19 mouse cellular contexts compared by ENCODE assay signal in genomic region chr5:107029801-107030200, GRCm38 (mm10).
DNase-seq lines count a peak whose midpoint lies in the region; ATAC-seq and TF ChIP-seq lines count a peak whose summit lies in the region.
"Had no signal": no experiment of that assay in that cellular context is flagged by ENCODE, and none has a peak within 500 bp of the region (broad histone marks: within the 10 kb centered on the region; RNA-seq: fewer than 3 reads in every experiment).

No protein-coding gene starts in this region.

- H3K9me3 ChIP-seq in heart, embryonic 13.5 days = no peaks in the 10 kb centered on the region
- H3K9me3 ChIP-seq in lung, embryonic 16.5 days (ENCODE audit: control insufficient read depth, low read length) = no peaks in the 10 kb centered on the region
- no peaks in the 10 kb centered on the region for H3K9me3 ChIP-seq in lung, postnatal 0 days (ENCODE audit: low read length)
- H3K9me3 ChIP-seq in embryonic facial prominence, embryonic 10.5 days = no peaks in the 10 kb centered on the region
- no peaks in the 10 kb centered on the region for H3K9me3 ChIP-seq in stomach, embryonic 16.5 days (replicated peaks; ENCODE audit: control insufficient read depth, low read length)
- H3K9me3 ChIP-seq: embryonic facial prominence, embryonic 13.5 days; limb, embryonic 12.5 days; midbrain, embryonic 10.5 days had no signal

- H3K4me1 ChIP-seq in heart, embryonic 13.5 days = peaks cover 32% of the 10 kb centered on the region
- peaks cover 19% of the 10 kb centered on the region for H3K4me1 ChIP-seq in lung, embryonic 16.5 days (replicated peaks; ENCODE audit: control insufficient read depth, insufficient read depth, low read length)
- no peaks in the 10 kb centered on the region for H3K4me1 ChIP-seq in lung, postnatal 0 days (ENCODE audit: insufficient read depth, low read depth, low read length)
- H3K4me1 ChIP-seq in embryonic facial prominence, embryonic 10.5 days = peaks cover 32% of the 10 kb centered on the region
- peaks cover 32% of the 10 kb centered on the region for H3K4me1 ChIP-seq in stomach, embryonic 16.5 days (ENCODE audit: control insufficient read depth, insufficient read depth, low read length)

- no peak for TF ChIP-seq CTCF in lung, postnatal 0 days (IDR thresholded peaks at IDR 0.05)

- no peak for ATAC-seq in heart, embryonic 13.5 days (ENCODE audit: extremely low read depth, insufficient number of reproducible peaks, low FRiP score, low TSS enrichment)
- ATAC-seq in lung, embryonic 16.5 days (ENCODE audit: low read depth) = no peak
- no peak for ATAC-seq in lung, postnatal 0 days
- ATAC-seq in stomach, embryonic 16.5 days (ENCODE audit: insufficient read depth, low FRiP score) = no peak
- ATAC-seq: forebrain, embryonic 16.5 days had no signal

- H3K4me2 ChIP-seq in heart, embryonic 13.5 days = no peak overlapping the region
- H3K4me2 ChIP-seq in lung, embryonic 16.5 days (ENCODE audit: low read depth, low read length) = no peak overlapping the region
- H3K4me2 ChIP-seq in lung, postnatal 0 days (replicated peaks; ENCODE audit: low read depth, low read length) = no peak overlapping the region
- no peak overlapping the region for H3K4me2 ChIP-seq in stomach, embryonic 16.5 days (ENCODE audit: low read depth, low read length)
- H3K4me2 ChIP-seq: embryonic facial prominence, embryonic 13.5 days; limb, embryonic 12.5 days had no signal

- DNase-seq in heart, adult 18-20 months = no peak
- DNase-seq in lung, postnatal 0 days (ENCODE audit: low spot score) = no peak
- no peak for DNase-seq in embryonic facial prominence, embryonic 10.5 days (ENCODE audit: low spot score)
- no peak for DNase-seq in right cerebral cortex, postnatal 14 days
- DNase-seq: adrenal gland, postnatal 14 days; cerebellum, adult 9-11 months; gastrocnemius, postnatal 36 days; kidney, postnatal 36 days; layer of hippocampus, adult 9-11 months; lung, adult 18-20 months; right cerebral cortex, adult 18-20 months had no signal

- 55% methylated on average over 4 of the region's 4 CpGs for WGBS in heart, embryonic 13.5 days
- 46% methylated on average over 4 of the region's 4 CpGs for WGBS in lung, embryonic 16.5 days
- WGBS in lung, postnatal 0 days = 56% methylated on average over 4 of the region's 4 CpGs
- WGBS in embryonic facial prominence, embryonic 10.5 days = 80% methylated on average over 4 of the region's 4 CpGs
- WGBS in stomach, embryonic 16.5 days = 48% methylated on average over 4 of the region's 4 CpGs

- no peak overlapping the region for H3K9ac ChIP-seq in heart, embryonic 13.5 days
- no peak overlapping the region; the same call in 1 of the 2 replicates for H3K9ac ChIP-seq in lung, embryonic 16.5 days (ENCODE audit: low read length)
- H3K9ac ChIP-seq in lung, postnatal 0 days (replicated peaks; ENCODE audit: low read depth) = no peak overlapping the region
- H3K9ac ChIP-seq in stomach, embryonic 16.5 days (ENCODE audit: low read length) = no peak overlapping the region
- H3K9ac ChIP-seq: embryonic facial prominence, embryonic 13.5 days; limb, embryonic 12.5 days had no signal

- TF ChIP-seq EP300 in lung, postnatal 0 days (IDR thresholded peaks at IDR 0.05) = no peak

- no peaks in the 10 kb centered on the region for H3K36me3 ChIP-seq in heart, embryonic 13.5 days
- no peaks in the 10 kb centered on the region for H3K36me3 ChIP-seq in lung, embryonic 16.5 days (ENCODE audit: control insufficient read depth, insufficient read depth, low read length)
- H3K36me3 ChIP-seq in lung, postnatal 0 days (ENCODE audit: insufficient read depth, low read length) = no peaks in the 10 kb centered on the region
- no peaks in the 10 kb centered on the region for H3K36me3 ChIP-seq in embryonic facial prominence, embryonic 10.5 days (replicated peaks)
- no peaks in the 10 kb centered on the region for H3K36me3 ChIP-seq in stomach, embryonic 16.5 days (ENCODE audit: control insufficient read depth, insufficient read depth, low read length)
- H3K36me3 ChIP-seq: embryonic facial prominence, embryonic 13.5 days; limb, embryonic 12.5 days; midbrain, embryonic 10.5 days had no signal

- no peak overlapping the region for H3K4me3 ChIP-seq in heart, embryonic 13.5 days
- no peak overlapping the region for H3K4me3 ChIP-seq in lung, embryonic 16.5 days (ENCODE audit: low read length)
- H3K4me3 ChIP-seq in lung, postnatal 0 days (ENCODE audit: low read depth, low read length) = no peak overlapping the region
- no peak overlapping the region for H3K4me3 ChIP-seq in embryonic facial prominence, embryonic 10.5 days
- H3K4me3 ChIP-seq in stomach, embryonic 16.5 days (replicated peaks; ENCODE audit: low read length) = no peak overlapping the region
- H3K4me3 ChIP-seq: embryonic facial prominence, embryonic 13.5 days; limb, embryonic 12.5 days; midbrain, embryonic 10.5 days had no signal

- 0 out of 2 replicates have a peak, but pooled peaks cover 5% of the 10 kb centered on the region for H3K27me3 ChIP-seq in heart, embryonic 13.5 days (replicated peaks)
- H3K27me3 ChIP-seq in lung, embryonic 16.5 days (ENCODE audit: control insufficient read depth, insufficient read depth, low read depth, low read length) = no peaks in the 10 kb centered on the region
- no peaks in the 10 kb centered on the region for H3K27me3 ChIP-seq in lung, postnatal 0 days (replicated peaks; ENCODE audit: insufficient read depth, low read length)
- no peaks in the 10 kb centered on the region for H3K27me3 ChIP-seq in embryonic facial prominence, embryonic 10.5 days (replicated peaks; ENCODE audit: low read depth, poor library complexity, severe bottlenecking)
- no peaks in the 10 kb centered on the region for H3K27me3 ChIP-seq in stomach, embryonic 16.5 days (ENCODE audit: control insufficient read depth, insufficient read depth, low read length)

- peak overlapping the region; percentile 40; the same call in 1 of the 2 replicates for H3K27ac ChIP-seq in heart, embryonic 13.5 days (replicated peaks)
- H3K27ac ChIP-seq in lung, embryonic 16.5 days (ENCODE audit: low read length) = 0 out of 2 replicates have a peak overlapping the region, but pooled peaks have one; percentile 21
- no peak overlapping the region for H3K27ac ChIP-seq in lung, postnatal 0 days (ENCODE audit: low read length)
- 0 out of 2 replicates have a peak overlapping the region, but pooled peaks have one; percentile 19 for H3K27ac ChIP-seq in embryonic facial prominence, embryonic 10.5 days (replicated peaks)
- peak overlapping the region; percentile 46 for H3K27ac ChIP-seq in stomach, embryonic 16.5 days (ENCODE audit: low read length)
- H3K27ac ChIP-seq: embryonic facial prominence, embryonic 13.5 days; limb, embryonic 12.5 days; macrophage; midbrain, embryonic 10.5 days had no signal
